Mouse (Mus musculus) intestine, embryonic 16.5 days (tissue): Measurements from ENCODE around the gene Dnajb4. TPM values are rescaled to one million over a fixed set of nuclear protein-coding genes. Genes with fewer than 3 reads are reported as not detected.
"Not testable (repeated sequence)": the region's sequence is repeated elsewhere in the genome, so short reads cannot be mapped to it uniquely, and the experiment has no call there.

Experiments used
- ATAC-seq: fragments of 200-750 bp; cut with Nextera tagmentation; 2 replicates; pipeline ENCODE4 v1.8.0; 2017; ENCODE audit warnings: moderate TSS enrichment, moderate library complexity
- H3K27ac ChIP-seq: fragments of 300-500 bp; sonication (generic); 2 replicates; pipeline ENCODE4 v1.5.1; 2014; ENCODE audit warnings: mild to moderate bottlenecking, low read length
- H3K27me3 ChIP-seq: fragments of 300-500 bp; sonication (generic); replicated peaks from 2 replicates; pipeline ENCODE4 v1.6.1; 2014; ENCODE audit warnings: low read length, control low read depth, mixed read lengths; ENCODE audit not compliant: control insufficient read depth, insufficient read depth
- H3K36me3 ChIP-seq: fragments of 300-500 bp; sonication (generic); 2 replicates; pipeline ENCODE4 v1.6.1; 2014; ENCODE audit warnings: low read length, control low read depth; ENCODE audit not compliant: control insufficient read depth, insufficient read depth
- H3K4me1 ChIP-seq: fragments of 300-500 bp; sonication (generic); 2 replicates; pipeline ENCODE4 v1.6.1; 2014; ENCODE audit warnings: low read length, control low read depth, mixed read lengths; ENCODE audit not compliant: control insufficient read depth, insufficient read depth
- H3K4me2 ChIP-seq: fragments of 300-500 bp; sonication (generic); 2 replicates; pipeline ENCODE4 v1.6.1; 2014; ENCODE audit warnings: low read depth, low read length, control low read depth
- H3K4me3 ChIP-seq: fragments of 300-500 bp; sonication (generic); 2 replicates; pipeline ENCODE4 v1.5.1; 2014; ENCODE audit warnings: mild to moderate bottlenecking, low read length
- H3K9ac ChIP-seq: fragments of 300-500 bp; sonication (generic); 2 replicates; pipeline ENCODE4 v1.6.1; 2014; ENCODE audit warnings: low read depth, low read length
- H3K9me3 ChIP-seq: fragments of 300-500 bp; sonication (generic); 2 replicates; pipeline ENCODE4 v1.6.1; 2016; ENCODE audit warnings: low read length, control low read depth; ENCODE audit not compliant: control insufficient read depth
- WGBS: fragments of 180-500 bp; shearing (Covaris S2); extraction: QIAGEN DNeasy Blood & Tissue Kit; methylation state at CpG from one replicate; pipeline ENCODE4 v1.1.7; 2014; 5-methylcytosine and 5-hydroxymethylcytosine counted together
- polyA plus RNA-seq: library from polyadenylated mRNA; unstranded; fragments of >200 nt; fragmentation: Nextera tagmentation; extraction: Ambion mirVana; gene quantifications from 2 replicates; pipeline ENCODE4 v1.2.1, GENCODE M21; 2015

Dnajb4 gene
- 21.7 and 23.2 TPM in 2 replicates for polyA plus RNA-seq

DNA sequence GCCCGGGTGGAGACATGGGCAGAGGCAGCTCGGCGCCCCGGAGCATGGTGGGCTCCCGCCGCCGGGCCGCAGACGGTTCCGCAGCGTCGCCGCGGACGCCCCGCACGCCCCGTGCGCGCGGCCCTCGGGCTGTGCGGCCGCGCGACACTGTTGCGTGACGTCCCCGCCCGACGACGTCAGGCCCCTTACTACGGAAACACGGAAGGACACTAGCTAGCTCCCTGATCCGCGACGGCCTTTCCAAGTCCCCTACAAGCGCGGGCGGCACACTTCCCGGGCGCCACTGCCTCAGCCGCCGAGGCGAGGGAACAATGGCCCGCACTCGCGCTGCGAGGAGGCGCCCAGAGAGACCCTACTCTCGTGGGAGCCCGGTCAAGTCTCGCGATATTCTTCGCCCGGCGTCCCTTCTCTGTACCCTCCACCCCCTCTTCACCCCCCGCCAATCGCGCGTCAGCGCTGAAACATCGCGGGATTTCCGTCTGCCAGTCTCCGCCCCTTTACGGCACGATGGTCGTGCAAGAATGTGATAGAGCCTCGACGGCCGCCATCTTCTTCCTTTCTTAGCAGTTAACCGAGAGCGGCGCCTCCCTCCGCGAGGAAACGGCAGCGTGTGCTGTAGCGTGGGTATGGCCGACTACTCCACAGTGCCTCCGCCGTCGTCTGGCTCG lies at the start of gene Dnajb4, which contains the start of gene Fubp1:
Gene Dnajb4, minus strand, starts transcription at position 336 of the 668 bp plus-strand sequence.
Gene Fubp1, plus strand, starts transcription at position 456 of the 668 bp plus-strand sequence.
- under 1% methylated on average over 85 of the region's 85 CpGs for WGBS
- H3K4me1 ChIP-seq: peaks cover 22% of the 10 kb centered on the region
- no peaks in the 10 kb centered on the region for H3K27me3 ChIP-seq
- H3K36me3 ChIP-seq: no peaks in the 10 kb centered on the region
- H3K4me3 ChIP-seq: peak within 1 kb of the TSS; percentile 97
- no peaks in the 10 kb centered on the region for H3K9me3 ChIP-seq
- H3K9ac ChIP-seq: peak within 1 kb of the TSS; percentile 100
- peak within 1 kb of the TSS; percentile 100 for H3K27ac ChIP-seq
- H3K4me2 ChIP-seq: peak within 1 kb of the TSS; percentile 86
- ATAC-seq: peak; percentile 95

DNA sequence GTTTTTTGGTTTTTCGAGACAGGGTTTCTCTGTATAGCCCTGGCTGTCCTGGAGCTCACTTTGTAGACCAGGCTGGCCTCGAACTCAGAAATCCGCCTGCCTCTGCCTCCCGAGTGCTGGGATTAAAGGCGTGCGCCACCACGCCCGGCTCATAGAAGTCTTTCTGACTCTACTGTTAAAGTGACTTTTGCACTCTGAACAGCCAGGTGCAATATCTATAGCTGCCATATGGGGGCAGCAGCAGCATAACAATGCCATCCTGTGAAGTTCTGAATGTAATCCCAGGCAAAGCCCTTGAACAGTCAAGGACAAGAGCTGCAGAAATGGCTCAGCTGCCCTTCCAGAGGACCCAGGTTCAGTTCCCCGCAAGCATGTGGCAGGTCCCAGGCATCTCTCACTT lies 49.3 kb upstream of the Dnajb4 start:
- H3K27ac ChIP-seq: not testable (repeated sequence)

DNA sequence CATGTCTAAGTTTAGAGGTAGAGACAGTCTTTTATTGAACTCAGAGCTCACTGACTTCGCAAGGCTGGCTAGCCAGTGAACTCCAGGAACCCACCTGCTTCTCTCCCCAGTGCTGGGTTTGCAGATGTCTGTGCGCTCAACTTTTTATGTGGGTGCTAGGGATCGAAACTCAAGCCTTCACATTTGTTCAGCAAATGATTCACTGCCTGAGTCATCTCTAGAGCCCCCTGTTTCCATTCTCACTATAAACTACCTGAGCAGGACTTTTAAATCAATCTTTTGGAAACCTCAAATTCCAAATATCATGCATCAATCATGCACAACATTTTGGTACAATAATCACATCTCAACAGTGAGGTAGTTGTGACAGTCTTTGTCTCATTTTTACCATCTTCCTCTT lies 47.4 kb upstream of the Dnajb4 start:
- Histone ChIP-seq H3K36me3 (no peaks in the 10 kb centered on the region), H3K27me3 (no peaks in the 10 kb centered on the region), H3K27ac (no peak overlapping the region), H3K4me1 (0 out of 2 replicates have a peak, but pooled peaks cover 3% of the 10 kb centered on the region), H3K9ac (no peak overlapping the region), H3K4me3 (no peak overlapping the region), H3K4me2 (no peak overlapping the region), H3K9me3 (no peaks in the 10 kb centered on the region)
- no peak for ATAC-seq
- 85% methylated on average over 3 of the region's 3 CpGs for WGBS

More for the DNA sequence above, 49.3 kb upstream of the Dnajb4 start:
- WGBS: 22% methylated on average over 7 of the region's 9 CpGs
- not testable (repeated sequence) for H3K9ac ChIP-seq, H3K9me3 ChIP-seq, H3K36me3 ChIP-seq, H3K4me3 ChIP-seq, H3K27me3 ChIP-seq, H3K4me1 ChIP-seq, H3K4me2 ChIP-seq
- ATAC-seq: peak; percentile 64

DNA sequence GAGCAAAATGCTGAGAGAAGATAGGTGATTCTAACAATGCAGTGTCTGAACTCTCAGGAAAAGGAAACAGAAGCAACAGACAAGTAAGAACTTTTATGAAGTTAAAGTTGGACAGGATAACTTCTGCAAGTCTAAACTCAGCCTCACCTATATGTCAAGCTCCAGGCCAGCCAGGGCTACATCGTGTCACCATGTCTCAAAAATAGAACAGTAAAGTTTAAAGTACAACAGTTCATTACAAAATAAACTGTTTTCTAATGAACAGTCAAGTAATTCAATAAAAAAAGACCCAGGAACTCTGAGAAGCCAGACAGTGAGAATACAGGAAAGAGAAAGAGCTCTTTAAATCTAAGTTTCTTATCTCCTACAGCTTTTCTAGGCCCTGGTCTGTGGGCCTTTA lies 40.4 kb upstream of the Dnajb4 start:
- Histone ChIP-seq H3K4me3 (no peak overlapping the region), H3K27me3 (no peaks in the 10 kb centered on the region), H3K27ac (no peak overlapping the region), H3K4me2 (no peak overlapping the region), H3K9ac (no peak overlapping the region), H3K9me3 (no peaks in the 10 kb centered on the region), H3K36me3 (no peaks in the 10 kb centered on the region), H3K4me1 (no peaks in the 10 kb centered on the region)
- ATAC-seq: no peak
- 90% methylated on average over 1 of the region's 1 CpGs for WGBS

DNA sequence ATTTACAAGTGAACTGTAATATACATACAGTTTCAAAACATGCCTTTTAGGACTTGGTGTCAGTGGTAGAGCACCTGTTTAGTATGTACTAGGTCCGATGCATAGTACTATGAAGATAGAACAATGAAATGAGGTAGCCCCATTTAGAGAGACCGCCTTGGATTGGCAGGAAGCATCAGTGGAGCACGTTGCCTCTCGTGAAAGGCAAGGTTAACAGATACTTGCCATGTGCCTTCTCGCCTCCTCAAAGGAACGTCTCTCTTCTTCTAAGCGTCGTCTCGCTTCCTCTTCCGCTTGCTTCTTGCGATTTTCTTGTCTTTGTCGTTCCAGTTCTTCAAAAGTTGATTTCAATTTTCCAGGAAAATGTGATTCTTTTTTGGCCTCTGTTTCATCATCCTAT lies 37.6 kb upstream of the Dnajb4 start:
- ATAC-seq: no peak

DNA sequence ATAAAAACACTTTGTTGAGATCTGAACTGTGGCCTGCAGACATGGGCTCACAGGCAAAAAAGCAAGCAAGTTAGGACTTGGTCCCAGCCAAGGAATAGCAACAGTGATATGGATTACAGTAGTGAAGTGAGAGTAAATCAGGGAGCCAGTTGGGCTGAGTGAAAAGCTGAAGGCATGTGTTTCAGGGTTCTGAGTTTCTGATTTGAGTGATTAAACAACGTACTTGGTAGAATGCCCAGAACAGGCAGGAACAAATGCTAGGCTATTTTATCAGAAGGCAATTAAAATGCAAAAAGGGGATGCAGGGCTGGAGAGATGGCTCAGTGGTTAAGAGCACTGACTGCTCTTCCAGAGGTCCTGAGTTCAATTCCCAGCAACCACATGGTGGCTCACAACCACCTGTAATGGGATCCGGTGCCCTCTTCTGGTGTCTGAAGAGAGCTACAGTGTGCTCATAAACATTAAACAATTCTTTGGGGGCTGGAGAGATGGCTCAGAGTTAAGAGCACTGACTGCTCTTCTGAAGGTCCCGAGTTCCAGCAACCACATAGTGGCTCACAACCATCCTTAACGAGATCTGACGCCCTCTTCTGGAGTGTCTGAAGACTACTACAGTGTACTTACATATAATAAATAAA lies 35.3 kb upstream of the Dnajb4 start:
- H3K4me3 ChIP-seq: no peak overlapping the region
- no peak overlapping the region for H3K27ac ChIP-seq
- WGBS: 76% methylated on average over 5 of the region's 5 CpGs
- no peaks in the 10 kb centered on the region for H3K27me3 ChIP-seq
- no peaks in the 10 kb centered on the region for H3K9me3 ChIP-seq
- no peak overlapping the region for H3K4me2 ChIP-seq
- 0 out of 2 replicates have a peak, but pooled peaks cover 3% of the 10 kb centered on the region for H3K4me1 ChIP-seq
- ATAC-seq: no peak
- no peak overlapping the region for H3K9ac ChIP-seq
- no peaks in the 10 kb centered on the region for H3K36me3 ChIP-seq

More for the DNA sequence above, 37.6 kb upstream of the Dnajb4 start:
- H3K27me3 ChIP-seq: no peaks in the 10 kb centered on the region
- no peaks in the 10 kb centered on the region for H3K9me3 ChIP-seq
- 89% methylated on average over 12 of the region's 12 CpGs for WGBS
- H3K4me3 ChIP-seq: no peak overlapping the region
- no peaks in the 10 kb centered on the region for H3K36me3 ChIP-seq
- H3K4me2 ChIP-seq: no peak overlapping the region
- no peaks in the 10 kb centered on the region for H3K4me1 ChIP-seq
- H3K27ac ChIP-seq: no peak overlapping the region
- H3K9ac ChIP-seq: no peak overlapping the region

DNA sequence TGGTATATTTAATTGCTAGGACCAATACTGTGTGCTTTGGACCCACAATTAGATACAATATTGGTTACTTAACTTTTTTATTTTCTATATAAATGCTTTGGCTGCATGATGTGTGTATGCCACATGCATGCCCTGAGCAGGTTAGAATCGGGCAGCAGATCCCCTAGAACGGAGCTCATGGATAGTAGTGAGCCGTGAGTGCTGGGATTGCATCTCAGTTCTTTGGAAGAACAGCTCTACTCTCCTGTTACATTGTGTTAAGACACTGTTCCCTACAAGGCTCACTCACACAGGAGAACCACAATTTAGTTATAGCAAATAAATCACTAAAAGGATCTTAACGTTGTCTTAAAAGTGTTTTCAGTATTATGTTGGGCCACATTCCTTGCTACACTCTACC lies 33.2 kb upstream of the Dnajb4 start:
- 67% methylated on average over 4 of the region's 4 CpGs for WGBS

DNA sequence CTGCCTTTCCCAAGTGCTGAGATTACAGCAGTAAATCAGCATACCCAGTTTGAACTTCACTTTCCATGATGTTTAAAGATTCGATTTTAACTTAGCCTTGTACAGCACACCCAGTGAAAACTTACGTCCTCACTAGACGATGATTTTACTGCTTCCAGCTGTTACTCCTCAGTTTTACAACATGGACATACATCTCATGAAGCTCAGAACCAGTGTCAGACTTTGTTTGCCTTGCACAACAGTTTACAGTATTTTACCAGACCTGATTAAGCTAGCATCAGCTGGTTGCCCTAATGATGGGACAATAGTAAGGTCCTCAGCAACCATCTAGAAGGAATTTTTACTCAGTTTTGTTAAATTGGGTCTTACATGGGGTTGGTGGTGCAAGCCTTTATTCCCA lies 31.0 kb upstream of the Dnajb4 start:
- no peaks in the 10 kb centered on the region for H3K27me3 ChIP-seq
- no peaks in the 10 kb centered on the region for H3K9me3 ChIP-seq
- no peak overlapping the region for H3K9ac ChIP-seq
- no peak overlapping the region for H3K4me3 ChIP-seq
- no peak overlapping the region for H3K4me2 ChIP-seq
- peaks cover 5% of the 10 kb centered on the region; the same call in 1 of the 2 replicates for H3K36me3 ChIP-seq
- no peak overlapping the region for H3K27ac ChIP-seq
- H3K4me1 ChIP-seq: 0 out of 2 replicates have a peak, but pooled peaks cover 3% of the 10 kb centered on the region
- 55% methylated on average over 3 of the region's 3 CpGs for WGBS
- no peak for ATAC-seq

More for the DNA sequence above, 33.2 kb upstream of the Dnajb4 start:
- H3K36me3 ChIP-seq: peaks cover 2% of the 10 kb centered on the region; the same call in 1 of the 2 replicates
- H3K4me3 ChIP-seq: no peak overlapping the region
- H3K9ac ChIP-seq: no peak overlapping the region
- ATAC-seq: no peak
- 0 out of 2 replicates have a peak, but pooled peaks cover 3% of the 10 kb centered on the region for H3K4me1 ChIP-seq
- H3K4me2 ChIP-seq: no peak overlapping the region
- no peaks in the 10 kb centered on the region for H3K27me3 ChIP-seq
- no peaks in the 10 kb centered on the region for H3K9me3 ChIP-seq
- no peak overlapping the region for H3K27ac ChIP-seq

DNA sequence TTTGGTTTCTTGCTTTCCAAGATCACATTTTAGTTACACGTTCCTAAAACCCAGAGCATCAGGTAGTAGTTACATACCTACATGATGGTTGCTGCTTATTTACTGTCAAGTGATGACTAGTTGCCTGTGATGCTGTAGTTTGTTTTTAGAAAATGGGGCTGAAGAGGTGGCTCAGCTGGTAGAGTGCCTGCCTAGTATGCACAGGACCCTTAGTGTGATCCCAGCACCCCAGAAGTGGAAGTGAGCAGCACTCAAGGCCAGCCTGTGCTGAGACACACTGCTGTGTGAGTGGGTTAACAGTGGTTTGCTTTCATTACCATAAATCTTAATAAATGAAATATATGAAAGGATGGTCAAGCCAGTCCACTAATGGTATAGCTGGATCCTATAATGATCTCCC lies 29.5 kb upstream of the Dnajb4 start:
- WGBS: 95% methylated on average over 1 of the region's 1 CpGs
- Histone ChIP-seq H3K9me3 (no peaks in the 10 kb centered on the region), H3K36me3 (peaks cover 5% of the 10 kb centered on the region; the same call in 1 of the 2 replicates), H3K27ac (no peak overlapping the region), H3K4me2 (no peak overlapping the region), H3K9ac (no peak overlapping the region), H3K27me3 (no peaks in the 10 kb centered on the region), H3K4me1 (0 out of 2 replicates have a peak, but pooled peaks cover 3% of the 10 kb centered on the region), H3K4me3 (no peak overlapping the region)
- no peak for ATAC-seq
